Mouse (Mus musculus): Measurements from ENCODE around the gene Rnf141. TPM values are rescaled to one million over a fixed set of nuclear protein-coding genes. Genes with fewer than 3 reads are reported as not detected.
A peak's percentile ranks its signal among the peaks of the same experiment; 100 is the strongest.

Gene Rnf141
- polyA plus RNA-seq, 1 experiment from 2014 or later = 32.8 TPM

DNA sequence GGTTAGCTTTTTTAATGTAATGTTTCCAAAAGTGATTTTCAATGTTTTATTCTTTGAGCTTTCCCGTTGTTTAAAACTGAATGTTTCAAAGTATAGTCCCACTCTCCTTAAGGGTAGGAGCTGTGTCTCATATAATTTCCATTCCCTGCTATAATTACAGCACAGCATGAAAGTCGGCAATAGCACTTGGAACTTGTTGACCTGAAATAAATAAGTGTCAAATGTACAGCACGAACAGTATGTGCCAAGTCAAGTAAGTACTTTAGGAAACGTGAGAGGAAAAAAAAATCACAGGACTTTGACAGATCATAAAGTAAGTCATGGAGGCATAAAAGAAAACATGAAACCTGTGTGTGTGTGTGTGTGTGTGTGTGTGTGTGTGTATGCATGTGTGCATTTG is 22.2 kb downstream of the Rnf141 start:
- 51% methylated on average over 4 of the region's 4 CpGs for WGBS
- Histone ChIP-seq H3K9me3 (replicated peaks; ENCODE audit: control insufficient read depth, low read length) (no peaks in the 10 kb centered on the region), H3K9ac (ENCODE audit: low read length) (no peak overlapping the region), H3K4me1 (ENCODE audit: control insufficient read depth, insufficient read depth, low read length) (peaks cover 38% of the 10 kb centered on the region), H3K36me3 (ENCODE audit: control insufficient read depth, insufficient read depth) (peaks cover 18% of the 10 kb centered on the region), H3K27me3 (ENCODE audit: control insufficient read depth, insufficient read depth, low read length) (no peaks in the 10 kb centered on the region), H3K27ac (ENCODE audit: low read length) (peak overlapping the region; percentile 71; the same call in 1 of the 2 replicates), H3K4me2 (ENCODE audit: low read depth, low read length) (peak overlapping the region; percentile 4; the same call in 1 of the 2 replicates), H3K4me3 (ENCODE audit: low read length) (no peak overlapping the region)
- no peak for ATAC-seq (replicated peaks; ENCODE audit: extremely low read depth, insufficient read depth, low FRiP score)

DNA sequence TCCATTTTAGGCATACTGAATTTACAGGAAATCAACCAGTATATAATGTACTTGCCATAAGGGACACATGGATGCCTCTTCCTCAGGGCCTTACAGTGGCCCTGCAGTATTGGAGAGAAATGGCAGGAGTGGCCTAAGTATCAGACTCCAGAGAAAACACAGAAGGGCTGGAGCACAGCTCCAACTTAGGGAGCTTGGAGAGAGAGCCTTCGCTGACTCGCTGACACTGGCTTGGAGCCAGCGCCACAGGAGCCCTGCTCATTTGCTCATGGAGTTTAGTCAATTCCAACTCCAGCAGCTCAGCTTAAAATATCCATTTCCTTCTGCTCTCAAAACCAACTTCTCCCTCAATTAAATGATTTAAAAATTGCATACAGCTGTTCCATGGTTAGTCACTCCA is 22.6 kb downstream of the Rnf141 start:
- Histone ChIP-seq H3K27me3 (ENCODE audit: control insufficient read depth, insufficient read depth, low read length) (no peaks in the 10 kb centered on the region), H3K9ac (ENCODE audit: low read length) (no peak overlapping the region), H3K27ac (ENCODE audit: low read length) (peak overlapping the region; percentile 71), H3K36me3 (ENCODE audit: control insufficient read depth, insufficient read depth) (peaks cover 15% of the 10 kb centered on the region), H3K4me2 (ENCODE audit: low read depth, low read length) (peak overlapping the region; percentile 4; the same call in 1 of the 2 replicates), H3K9me3 (replicated peaks; ENCODE audit: control insufficient read depth, low read length) (no peaks in the 10 kb centered on the region), H3K4me3 (ENCODE audit: low read length) (no peak overlapping the region), H3K4me1 (ENCODE audit: control insufficient read depth, insufficient read depth, low read length) (peaks cover 38% of the 10 kb centered on the region)
- WGBS = 11% methylated on average over 3 of the region's 3 CpGs
- ATAC-seq (replicated peaks; ENCODE audit: extremely low read depth, insufficient read depth, low FRiP score) = peak; percentile 51; the same call in 1 of the 2 replicates

GRCm38 (mm10) chr7:110821068-110821467 is 23.2 kb downstream of the Rnf141 start:
- ATAC-seq (replicated peaks; ENCODE audit: extremely low read depth, insufficient read depth, low FRiP score) = peak; percentile 42; the same call in 1 of the 2 replicates
- H3K9ac ChIP-seq (ENCODE audit: low read length) = no peak overlapping the region
- H3K9me3 ChIP-seq (replicated peaks; ENCODE audit: control insufficient read depth, low read length) = no peaks in the 10 kb centered on the region
- H3K36me3 ChIP-seq (ENCODE audit: control insufficient read depth, insufficient read depth) = peaks cover 13% of the 10 kb centered on the region
- peaks cover 38% of the 10 kb centered on the region for H3K4me1 ChIP-seq (ENCODE audit: control insufficient read depth, insufficient read depth, low read length)
- no peak overlapping the region for H3K4me2 ChIP-seq (ENCODE audit: low read depth, low read length)
- WGBS = 24% methylated on average over 5 of the region's 5 CpGs
- H3K27ac ChIP-seq (ENCODE audit: low read length) = peak overlapping the region; percentile 71
- no peaks in the 10 kb centered on the region for H3K27me3 ChIP-seq (ENCODE audit: control insufficient read depth, insufficient read depth, low read length)
- H3K4me3 ChIP-seq (ENCODE audit: low read length) = no peak overlapping the region

DNA sequence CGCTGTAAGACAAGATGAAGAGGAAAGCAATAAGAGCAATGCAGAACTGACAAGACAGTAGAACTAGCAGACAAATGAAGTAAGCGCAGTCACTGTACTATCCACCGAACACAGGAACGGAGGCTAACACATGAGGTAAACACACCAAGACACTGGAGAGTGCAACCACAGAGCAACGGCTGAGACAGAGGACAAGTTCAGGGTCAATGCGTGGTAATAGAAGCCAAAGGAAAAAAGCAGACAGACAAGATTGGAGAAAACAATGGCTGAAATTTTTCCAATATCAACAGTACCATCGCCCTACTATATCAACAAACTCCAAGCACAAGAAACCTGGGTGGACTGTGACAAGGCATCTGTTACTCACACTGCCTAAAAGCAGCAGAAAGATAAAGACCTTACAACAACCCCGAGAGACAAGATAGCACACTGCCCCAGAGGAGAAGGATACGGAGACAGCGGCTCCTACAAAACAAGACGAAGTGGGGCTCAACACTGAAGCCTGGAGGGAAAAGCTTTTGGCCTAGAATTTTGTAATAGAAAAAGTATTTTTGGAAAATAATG is 25.4 kb downstream of the Rnf141 start:
- peaks cover 5% of the 10 kb centered on the region; the same call in 1 of the 2 replicates for H3K36me3 ChIP-seq (ENCODE audit: control insufficient read depth, insufficient read depth)
- ATAC-seq (replicated peaks; ENCODE audit: extremely low read depth, insufficient read depth, low FRiP score) = 0 out of 2 replicates have a peak, but pooled peaks have one; percentile 16
- H3K27me3 ChIP-seq (ENCODE audit: control insufficient read depth, insufficient read depth, low read length) = no peaks in the 10 kb centered on the region
- H3K9me3 ChIP-seq (replicated peaks; ENCODE audit: control insufficient read depth, low read length) = no peaks in the 10 kb centered on the region
- no peak overlapping the region for H3K4me3 ChIP-seq (ENCODE audit: low read length)
- WGBS = 46% methylated on average over 11 of the region's 11 CpGs
- H3K4me2 ChIP-seq (ENCODE audit: low read depth, low read length) = no peak overlapping the region
- H3K27ac ChIP-seq (ENCODE audit: low read length) = no peak overlapping the region; the same call in 1 of the 2 replicates
- H3K9ac ChIP-seq (ENCODE audit: low read length) = no peak overlapping the region
- peaks cover 38% of the 10 kb centered on the region for H3K4me1 ChIP-seq (ENCODE audit: control insufficient read depth, insufficient read depth, low read length)

- H3K9ac ChIP-seq (ENCODE audit: low read length) = no peak overlapping the region
- H3K9me3 ChIP-seq (replicated peaks; ENCODE audit: control insufficient read depth, low read length) = no peaks in the 10 kb centered on the region
- WGBS = 56% methylated on average over 6 of the region's 6 CpGs
- no peak for ATAC-seq (replicated peaks; ENCODE audit: extremely low read depth, insufficient read depth, low FRiP score)
- no peak overlapping the region for H3K4me3 ChIP-seq (ENCODE audit: low read length)
- H3K4me2 ChIP-seq (ENCODE audit: low read depth, low read length) = no peak overlapping the region
- no peaks in the 10 kb centered on the region for H3K27me3 ChIP-seq (ENCODE audit: control insufficient read depth, insufficient read depth, low read length)
- peaks cover 5% of the 10 kb centered on the region; the same call in 1 of the 2 replicates for H3K36me3 ChIP-seq (ENCODE audit: control insufficient read depth, insufficient read depth)
- H3K4me1 ChIP-seq (ENCODE audit: control insufficient read depth, insufficient read depth, low read length) = peaks cover 31% of the 10 kb centered on the region
- peak overlapping the region; percentile 37; the same call in 1 of the 2 replicates for H3K27ac ChIP-seq (ENCODE audit: low read length)
These were observed 26.1 kb downstream of the Rnf141 start for GRCm38 (mm10) chr7:110818206-110818605.

- Histone ChIP-seq H3K27ac (ENCODE audit: low read length) (no peak overlapping the region), H3K36me3 (ENCODE audit: control insufficient read depth, insufficient read depth) (no peaks in the 10 kb centered on the region), H3K9ac (ENCODE audit: low read length) (no peak overlapping the region), H3K27me3 (ENCODE audit: control insufficient read depth, insufficient read depth, low read length) (no peaks in the 10 kb centered on the region), H3K4me2 (ENCODE audit: low read depth, low read length) (no peak overlapping the region), H3K9me3 (replicated peaks; ENCODE audit: control insufficient read depth, low read length) (no peaks in the 10 kb centered on the region), H3K4me1 (ENCODE audit: control insufficient read depth, insufficient read depth, low read length) (peaks cover 20% of the 10 kb centered on the region), H3K4me3 (ENCODE audit: low read length) (no peak overlapping the region)
- WGBS = 64% methylated on average over 5 of the region's 5 CpGs
- no peak for ATAC-seq (replicated peaks; ENCODE audit: extremely low read depth, insufficient read depth, low FRiP score)
These were observed 28.2 kb downstream of the Rnf141 start for GRCm38 (mm10) chr7:110816037-110816436.

- Histone ChIP-seq H3K36me3 (ENCODE audit: control insufficient read depth, insufficient read depth) (no peaks in the 10 kb centered on the region), H3K4me3 (ENCODE audit: low read length) (no peak overlapping the region), H3K4me2 (ENCODE audit: low read depth, low read length) (no peak overlapping the region), H3K9me3 (replicated peaks; ENCODE audit: control insufficient read depth, low read length) (no peaks in the 10 kb centered on the region), H3K4me1 (ENCODE audit: control insufficient read depth, insufficient read depth, low read length) (peaks cover 11% of the 10 kb centered on the region), H3K27ac (ENCODE audit: low read length) (no peak overlapping the region), H3K9ac (ENCODE audit: low read length) (no peak overlapping the region), H3K27me3 (ENCODE audit: control insufficient read depth, insufficient read depth, low read length) (no peaks in the 10 kb centered on the region)
- no peak for ATAC-seq (replicated peaks; ENCODE audit: extremely low read depth, insufficient read depth, low FRiP score)
- 51% methylated on average over 1 of the region's 1 CpGs for WGBS
These were observed 30.3 kb downstream of the Rnf141 start for GRCm38 (mm10) chr7:110813983-110814382.

GRCm38 (mm10) chr7:110811529-110811928 is 32.7 kb downstream of the Rnf141 start:
- Histone ChIP-seq H3K4me2 (ENCODE audit: low read depth, low read length) (no peak overlapping the region), H3K36me3 (ENCODE audit: control insufficient read depth, insufficient read depth) (no peaks in the 10 kb centered on the region), H3K27me3 (ENCODE audit: control insufficient read depth, insufficient read depth, low read length) (no peaks in the 10 kb centered on the region), H3K9me3 (replicated peaks; ENCODE audit: control insufficient read depth, low read length) (no peaks in the 10 kb centered on the region), H3K4me1 (ENCODE audit: control insufficient read depth, insufficient read depth, low read length) (peaks cover 10% of the 10 kb centered on the region), H3K9ac (ENCODE audit: low read length) (no peak overlapping the region), H3K4me3 (ENCODE audit: low read length) (no peak overlapping the region), H3K27ac (ENCODE audit: low read length) (no peak overlapping the region)
- no peak for ATAC-seq (replicated peaks; ENCODE audit: extremely low read depth, insufficient read depth, low FRiP score)
- WGBS = 68% methylated on average over 5 of the region's 5 CpGs

- WGBS = 74% methylated on average over 8 of the region's 8 CpGs
- H3K36me3 ChIP-seq (ENCODE audit: control insufficient read depth, insufficient read depth) = no peaks in the 10 kb centered on the region
- no peaks in the 10 kb centered on the region for H3K27me3 ChIP-seq (ENCODE audit: control insufficient read depth, insufficient read depth, low read length)
- no peak overlapping the region for H3K9ac ChIP-seq (ENCODE audit: low read length)
- no peak overlapping the region for H3K27ac ChIP-seq (ENCODE audit: low read length)
- no peaks in the 10 kb centered on the region for H3K9me3 ChIP-seq (replicated peaks; ENCODE audit: control insufficient read depth, low read length)
- peaks cover 10% of the 10 kb centered on the region for H3K4me1 ChIP-seq (ENCODE audit: control insufficient read depth, insufficient read depth, low read length)
- no peak overlapping the region for H3K4me3 ChIP-seq (ENCODE audit: low read length)
- ATAC-seq (replicated peaks; ENCODE audit: extremely low read depth, insufficient read depth, low FRiP score) = no peak
- H3K4me2 ChIP-seq (ENCODE audit: low read depth, low read length) = no peak overlapping the region
These were observed 33.3 kb downstream of the Rnf141 start for GRCm38 (mm10) chr7:110810995-110811394.

Measured in heart, embryonic 16.5 days (tissue).